Mouse (Mus musculus) c-Kit-positive CD71-positive TER-119-positive erythroid progenitor cells, embryonic 14.5 days (primary cell): ENCODE measurements around the gene Uspl1.
"Not testable (repeated sequence)": the region's sequence is repeated elsewhere in the genome, so short reads cannot be mapped to it uniquely, and the experiment has no call there.

Experiments used
- DNase-seq: peaks from one replicate; pipeline ENCODE4 v3.0.0-alpha.2; 2013; ENCODE audit warnings: low spot score

Gene Uspl1

DNA sequence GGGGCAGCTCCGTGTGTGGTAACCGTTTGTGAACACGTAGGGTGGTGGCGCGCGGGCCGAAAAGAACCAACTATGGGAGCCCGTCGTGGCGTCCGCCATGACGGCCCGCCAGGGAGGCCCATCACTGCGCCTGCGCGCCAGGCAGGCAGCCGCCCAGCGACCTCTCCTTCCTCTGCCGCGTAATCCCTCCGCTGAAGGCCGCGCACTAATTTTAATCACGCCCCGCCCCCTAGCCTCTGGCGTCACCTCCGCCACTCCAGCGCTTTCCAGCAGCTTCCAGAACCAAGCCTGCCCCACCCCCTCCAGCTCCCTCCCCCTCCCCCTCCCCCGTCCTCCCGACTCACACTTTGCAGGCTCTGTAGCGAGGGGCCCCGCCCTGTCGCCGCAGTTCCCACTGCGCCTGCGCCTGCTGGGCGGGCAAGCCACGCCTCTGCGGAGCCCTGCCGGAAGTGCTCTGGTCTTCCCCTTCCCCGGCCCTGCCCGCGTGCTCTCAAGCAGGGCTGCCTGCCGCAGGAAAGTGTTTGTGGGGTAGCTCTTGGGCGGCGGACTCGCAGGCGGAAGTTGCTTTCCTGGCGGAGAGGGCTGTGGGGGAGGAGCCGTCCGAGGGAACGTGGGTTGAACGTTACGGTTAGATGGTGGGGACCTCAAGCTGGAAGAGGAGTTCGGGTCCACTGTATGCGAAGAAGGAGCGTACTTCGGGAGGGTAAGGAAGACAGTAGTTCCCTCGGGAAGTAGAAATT, at the start of gene Uspl1, which contains the start of gene Hmgb1:
Gene Uspl1, plus strand, starts transcription at position 247 of the 740 bp plus-strand sequence.
Gene Hmgb1, minus strand, starts transcription at position 386 of the 740 bp plus-strand sequence.
- peak; percentile 98 for DNase-seq

DNA sequence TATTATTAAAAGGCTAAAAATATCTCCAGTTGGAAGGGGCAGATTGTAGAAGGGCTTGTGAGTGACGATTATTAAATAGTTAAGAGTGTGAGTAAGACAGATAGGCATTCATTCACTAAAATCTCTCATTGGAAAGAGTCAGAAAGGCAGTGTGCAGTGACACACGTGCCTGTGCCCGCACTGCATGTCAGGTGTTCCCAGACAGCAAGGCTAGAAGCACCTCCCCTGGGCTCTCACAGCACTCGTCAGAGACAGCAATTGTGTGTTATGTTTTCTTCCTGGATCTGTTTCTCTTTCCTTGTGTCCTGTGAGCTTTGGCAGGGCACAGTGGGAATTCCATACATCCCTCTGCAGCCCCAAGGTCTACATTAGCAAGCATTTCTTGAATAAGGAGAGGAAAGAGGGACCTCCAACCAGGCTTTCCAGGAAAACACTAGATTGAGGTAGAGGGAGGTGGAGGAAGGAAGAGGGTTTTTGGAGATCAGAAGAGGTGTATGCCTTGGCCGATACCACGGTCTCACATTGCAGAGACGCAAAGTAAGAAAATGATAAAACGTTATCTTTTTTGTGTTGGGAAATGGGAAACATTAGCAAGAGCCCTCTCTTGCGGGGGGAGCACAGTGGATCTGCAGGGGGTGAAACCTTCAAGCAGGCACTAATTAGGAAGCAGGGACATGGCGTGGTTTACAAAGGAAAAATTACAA, 49.2 kb upstream of the Uspl1 start:
- no peak for DNase-seq

DNA sequence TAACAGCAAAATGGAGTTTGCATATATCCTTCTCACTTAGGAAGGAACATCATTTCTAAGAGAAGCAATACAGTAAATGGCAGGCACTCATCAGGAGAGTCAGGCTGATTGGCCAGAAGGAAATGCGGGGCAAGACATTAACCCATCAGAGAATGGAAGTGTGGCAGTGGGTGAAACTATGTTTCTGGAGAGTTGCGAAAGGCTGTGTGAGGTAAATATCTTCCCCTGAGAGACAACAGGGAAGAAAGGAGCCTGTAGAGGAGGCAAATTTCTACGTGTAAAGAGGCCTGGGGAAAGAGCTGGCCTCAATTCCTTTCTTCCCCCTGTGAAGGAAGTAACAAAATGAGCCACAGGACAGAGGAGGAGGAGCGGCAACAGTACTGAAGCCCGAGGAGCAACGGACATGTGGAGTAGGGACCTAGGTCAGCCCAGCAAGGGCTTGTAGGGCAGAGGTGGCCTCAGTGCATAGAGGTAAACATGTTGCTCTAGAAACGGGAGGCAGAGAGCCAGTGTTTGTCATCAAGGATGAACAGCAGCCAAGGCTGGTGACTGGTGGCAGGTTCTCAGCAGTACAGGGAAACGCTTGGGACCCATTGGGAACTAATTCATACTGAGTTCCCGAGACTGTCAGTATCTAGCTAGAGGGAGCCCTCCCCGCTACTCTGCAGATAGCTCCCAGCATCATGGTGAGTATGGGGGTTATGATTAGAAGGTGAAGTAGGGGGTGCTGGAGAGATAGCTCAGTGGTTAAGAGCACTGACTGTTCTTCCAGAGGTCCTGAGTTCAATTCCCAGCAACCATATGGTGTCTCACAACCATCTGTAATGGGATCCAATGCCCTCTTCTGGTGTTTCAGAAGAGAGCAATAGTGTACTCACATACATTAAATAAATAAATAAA, 48.4 kb upstream of the Uspl1 start:
- DNase-seq = no peak

DNA sequence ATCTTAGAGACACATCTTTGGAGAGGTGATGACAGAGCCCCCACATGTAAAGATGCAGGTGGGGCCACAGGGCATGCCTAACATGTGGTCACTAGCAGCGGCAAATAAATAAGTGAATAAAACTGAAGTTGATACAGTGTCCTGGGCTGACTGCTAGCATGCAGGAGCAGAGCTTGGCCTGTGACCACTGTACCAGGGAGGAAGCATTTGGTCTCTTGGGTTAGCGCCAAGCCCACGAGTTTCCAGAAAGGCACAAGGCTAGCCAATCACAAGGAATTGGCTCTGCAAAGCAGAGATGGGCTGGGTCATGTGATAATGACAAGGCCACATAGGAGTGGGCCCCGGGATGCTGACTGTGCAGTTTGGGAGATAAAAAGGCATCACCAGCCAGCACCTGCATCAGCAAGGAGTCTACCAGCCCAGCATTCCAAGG, 47.2 kb upstream of the Uspl1 start:
- peak; percentile 84 for DNase-seq

DNA sequence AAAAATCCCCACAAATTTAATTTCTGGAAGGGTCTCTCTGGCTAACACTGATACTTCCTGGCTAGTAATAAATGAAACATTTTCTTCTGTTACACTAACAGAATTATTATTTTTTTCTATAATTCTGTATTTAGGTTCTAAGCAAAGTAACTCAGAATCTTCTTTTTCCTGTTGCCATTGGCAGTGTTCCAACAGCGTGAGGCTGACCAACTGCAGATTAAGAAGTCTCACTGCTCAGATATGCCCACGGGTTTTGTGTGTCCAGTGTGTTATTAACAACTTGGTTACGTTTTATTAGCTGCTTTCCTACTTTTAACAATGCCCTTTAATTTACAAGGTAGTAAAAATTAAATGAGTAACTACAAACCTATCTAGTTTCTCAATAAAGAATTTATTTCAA, 46.7 kb upstream of the Uspl1 start:
- DNase-seq = no peak

DNA sequence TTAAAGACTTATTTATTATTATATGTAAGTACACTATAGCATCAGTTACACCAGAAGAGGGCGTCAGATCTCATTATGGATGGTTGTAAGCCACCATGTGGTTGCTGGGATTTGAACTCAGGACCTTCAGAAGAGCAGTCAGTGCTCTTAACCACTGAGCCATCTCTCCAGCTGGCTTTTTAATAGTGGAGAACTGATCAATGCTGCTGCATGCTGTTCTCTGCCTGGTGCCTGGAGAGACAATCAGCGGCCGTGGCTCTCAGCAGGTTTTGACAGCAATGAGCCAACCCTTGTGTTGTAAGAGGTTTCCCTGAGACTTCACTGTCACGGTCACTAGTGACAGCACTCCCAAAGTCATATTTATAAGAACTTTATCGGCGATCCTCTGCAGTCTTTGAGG, 46.1 kb upstream of the Uspl1 start:
- not testable (repeated sequence) for DNase-seq

DNA sequence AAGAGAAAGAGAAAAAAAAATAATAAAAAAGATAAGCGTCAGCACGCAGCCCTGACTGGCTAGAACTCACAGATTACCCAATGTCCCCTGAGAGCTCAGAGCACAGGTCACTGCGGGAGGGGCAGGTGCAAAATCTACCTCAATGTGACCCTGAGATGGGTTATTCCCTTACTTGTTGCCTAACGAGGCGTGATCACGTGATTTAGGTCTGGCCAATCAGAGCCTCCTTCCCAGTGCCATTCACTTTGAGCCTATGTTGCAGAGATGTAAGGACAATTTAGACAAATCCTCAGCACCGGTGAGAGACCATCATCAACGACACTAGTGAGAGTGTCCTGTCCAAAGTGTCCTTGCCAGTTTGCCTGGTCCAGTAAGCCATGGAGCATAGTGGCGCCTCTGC, 43.8 kb upstream of the Uspl1 start:
- no peak for DNase-seq

DNA sequence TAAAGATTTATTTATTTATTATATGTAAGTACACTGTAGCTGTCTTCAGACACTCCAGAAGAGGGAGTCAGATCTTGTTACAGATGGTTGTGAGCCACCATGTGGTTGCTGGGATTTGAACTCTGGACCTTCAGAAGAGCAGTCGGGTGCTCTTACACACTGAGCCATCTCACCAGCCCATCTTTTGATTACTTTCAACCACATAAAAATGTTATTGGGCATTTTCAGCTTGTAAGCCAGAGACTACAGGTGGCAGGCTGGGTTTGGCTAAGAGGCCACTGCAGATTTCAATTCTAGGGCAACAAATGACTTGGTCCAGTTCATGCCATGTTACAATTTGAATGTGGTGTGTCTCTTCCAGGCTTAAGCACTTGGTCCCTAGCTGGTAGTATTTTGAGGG, 43.0 kb upstream of the Uspl1 start:
- not testable (repeated sequence) for DNase-seq

DNA sequence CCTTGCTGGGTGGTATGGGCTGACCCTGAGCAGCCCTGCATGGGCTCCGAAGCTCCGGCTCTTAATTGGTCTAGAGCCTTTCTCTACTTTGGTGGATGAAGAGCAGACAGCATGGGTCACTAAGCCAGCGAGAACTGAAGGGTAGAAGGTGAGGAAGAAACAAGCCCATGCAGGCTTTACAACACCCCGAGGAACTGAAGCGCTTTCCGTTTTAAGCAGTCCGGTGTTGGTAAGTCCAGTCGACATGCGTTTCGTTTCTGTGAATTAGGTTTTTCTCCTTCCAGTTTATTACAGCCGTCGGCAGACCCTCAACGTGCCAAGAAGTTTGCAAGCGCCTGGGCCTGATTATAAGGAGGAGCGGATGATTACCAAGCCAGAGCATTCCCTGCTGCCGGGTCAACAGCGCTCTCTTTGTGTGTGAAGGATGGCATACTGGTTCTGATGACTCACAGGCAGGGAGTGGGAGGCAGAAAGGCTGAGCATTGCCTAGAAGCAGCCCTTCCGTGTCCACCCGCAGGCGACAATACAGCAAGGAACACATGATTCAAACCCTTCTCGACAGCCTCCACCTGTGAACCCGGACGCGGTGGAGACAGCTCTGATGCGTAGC, 40.3 kb upstream of the Uspl1 start:
- DNase-seq = no peak

DNA sequence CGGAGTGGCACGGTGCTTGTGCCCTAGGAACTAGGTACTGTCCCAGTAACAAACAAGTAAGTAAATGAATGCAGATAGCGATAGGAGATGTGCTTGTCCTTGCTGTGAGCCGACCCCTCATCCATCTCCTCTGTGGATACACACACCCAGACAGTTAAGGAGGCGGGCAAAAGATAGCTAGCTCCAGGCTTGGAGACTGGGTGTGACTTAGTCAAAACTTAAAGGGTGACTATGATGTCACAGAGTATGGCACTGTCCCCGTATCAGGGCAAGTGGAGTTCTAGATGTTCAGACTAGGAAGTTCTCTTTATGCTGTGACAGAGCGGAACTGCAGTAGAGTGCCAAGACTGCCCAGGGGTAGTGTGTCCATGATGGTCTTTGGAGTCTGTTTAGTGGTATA, 37.5 kb upstream of the Uspl1 start:
- DNase-seq = no peak

DNA sequence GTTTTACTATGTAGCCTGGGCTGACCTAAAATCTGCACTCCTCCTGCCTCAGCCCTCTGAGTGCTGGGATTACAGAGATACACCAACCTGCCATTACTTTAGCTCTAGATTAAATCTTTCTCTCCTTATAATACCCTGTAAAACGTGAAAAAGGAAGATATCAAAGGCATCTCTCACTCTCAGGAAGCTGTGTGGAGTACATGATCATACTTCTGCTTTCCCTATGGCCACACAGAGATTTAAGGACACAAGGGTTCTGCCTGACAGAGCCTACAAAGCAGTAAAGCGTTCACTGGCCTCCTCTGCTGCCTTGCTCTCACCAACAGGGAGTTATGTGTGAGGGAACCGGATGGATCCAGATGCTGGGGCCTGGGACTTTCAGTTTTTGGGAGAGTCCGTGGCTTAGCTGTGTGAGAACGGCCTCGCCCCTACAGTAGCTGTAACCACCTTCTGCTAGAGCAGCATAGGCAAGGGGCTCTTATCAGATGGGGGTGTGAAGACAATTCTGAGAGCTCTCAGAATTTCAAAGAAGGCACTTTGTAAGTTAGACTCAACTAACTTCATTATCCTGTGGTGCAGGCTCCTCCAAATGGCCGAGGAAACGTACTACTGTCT, 36.7 kb upstream of the Uspl1 start:
- DNase-seq = no peak

DNA sequence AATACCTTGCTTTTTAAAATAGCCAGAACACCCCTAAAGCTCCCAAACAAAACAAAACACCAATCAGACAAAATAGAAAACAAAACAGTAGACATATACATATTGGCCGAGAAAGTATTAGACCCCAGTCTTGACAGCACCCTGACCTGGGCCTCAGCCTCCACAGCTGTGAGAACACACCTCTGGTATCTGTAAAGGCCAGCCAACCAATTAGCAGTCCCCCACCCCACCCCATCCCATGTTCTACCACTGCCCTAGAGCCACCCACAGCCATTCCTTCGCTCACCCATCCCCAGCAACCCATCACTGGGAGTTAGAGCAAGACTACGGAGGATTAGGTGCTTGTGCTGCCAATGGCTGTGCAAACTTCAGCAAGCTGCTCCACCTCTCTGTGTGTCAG, 33.3 kb upstream of the Uspl1 start:
- no peak for DNase-seq

DNA sequence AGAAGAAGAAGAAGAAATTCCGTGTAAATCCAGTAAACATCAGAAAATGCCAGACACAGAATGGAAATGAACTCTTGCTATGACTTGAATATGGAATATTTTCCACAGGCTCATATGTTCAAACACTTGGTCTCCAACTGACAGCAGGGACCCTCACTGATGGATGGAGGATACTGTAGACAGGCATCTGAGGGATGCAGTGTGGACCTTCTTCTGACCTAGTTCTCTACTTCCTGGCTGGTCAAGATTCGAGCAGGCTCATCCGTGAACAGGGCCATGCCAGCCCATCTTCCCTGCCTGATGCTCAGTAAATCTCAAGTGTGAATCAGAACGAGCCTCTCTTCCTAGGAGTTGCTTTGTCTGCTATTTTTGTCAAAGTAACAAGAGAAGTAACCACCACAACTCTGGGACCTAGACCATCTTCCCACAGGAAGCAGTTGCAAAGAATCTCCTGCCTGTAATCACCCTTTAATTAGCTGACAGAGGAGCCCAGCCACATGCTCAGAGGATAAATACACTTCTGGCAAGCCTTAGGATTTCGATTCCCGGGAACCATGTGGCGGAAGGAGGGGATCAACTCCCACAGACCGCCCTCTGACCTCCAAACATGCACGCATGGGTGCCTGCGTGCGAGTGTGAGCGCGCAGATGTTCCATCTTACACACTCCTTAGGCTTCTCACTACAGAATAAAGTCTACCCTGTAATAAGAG, 31.9 kb upstream of the Uspl1 start:
- no peak for DNase-seq

DNA sequence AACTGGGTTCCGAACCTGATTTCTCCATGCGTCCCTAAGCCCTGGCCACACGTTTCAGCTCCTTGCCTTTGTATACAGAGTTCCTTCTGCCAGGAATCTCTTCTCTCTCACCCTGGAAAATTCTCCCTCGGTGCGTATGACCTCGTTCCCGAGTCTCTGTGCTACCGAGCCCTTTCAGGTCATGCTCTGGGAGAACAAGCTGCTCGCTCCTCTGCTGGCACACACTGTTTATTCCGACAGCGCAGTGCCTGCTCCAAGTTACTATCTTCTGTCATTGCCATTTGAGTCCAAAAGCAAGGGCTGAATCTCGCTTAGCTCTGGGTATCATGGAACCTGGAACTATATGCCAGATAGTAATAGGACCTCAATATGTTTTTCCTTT, 31.4 kb upstream of the Uspl1 start:
- no peak for DNase-seq

DNA sequence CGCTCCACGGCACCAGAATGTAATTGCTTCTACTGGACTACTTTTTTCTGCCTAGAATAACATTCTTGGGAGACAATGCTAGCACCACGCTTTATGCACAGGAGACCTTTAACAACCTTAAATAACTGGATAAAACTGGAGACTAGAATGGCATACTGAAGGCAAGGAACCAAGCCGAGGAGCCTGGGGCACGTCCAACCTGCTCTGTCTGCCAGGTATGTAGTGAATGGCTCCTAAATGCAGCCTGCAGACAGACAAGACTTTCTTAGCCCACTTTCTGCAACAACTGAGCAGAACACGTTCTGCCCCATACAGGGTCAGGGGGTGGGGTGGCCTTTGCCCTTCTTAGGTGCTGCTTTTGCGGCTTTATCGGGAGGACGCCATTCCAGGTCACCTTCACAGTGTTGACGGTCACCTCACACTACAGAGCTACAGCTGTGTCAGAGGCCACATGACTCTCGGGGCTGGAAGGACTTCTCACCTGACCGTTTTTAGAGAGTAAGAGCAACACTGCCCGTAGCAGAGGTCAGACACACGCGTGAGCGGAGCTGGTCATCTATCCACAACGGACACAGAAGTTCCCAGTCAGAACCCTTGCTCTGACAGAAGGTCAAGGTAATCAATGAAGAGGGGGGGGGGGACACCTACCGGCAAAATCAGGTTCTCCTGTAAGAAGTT, 27.1 kb upstream of the Uspl1 start:
- DNase-seq = no peak

DNA sequence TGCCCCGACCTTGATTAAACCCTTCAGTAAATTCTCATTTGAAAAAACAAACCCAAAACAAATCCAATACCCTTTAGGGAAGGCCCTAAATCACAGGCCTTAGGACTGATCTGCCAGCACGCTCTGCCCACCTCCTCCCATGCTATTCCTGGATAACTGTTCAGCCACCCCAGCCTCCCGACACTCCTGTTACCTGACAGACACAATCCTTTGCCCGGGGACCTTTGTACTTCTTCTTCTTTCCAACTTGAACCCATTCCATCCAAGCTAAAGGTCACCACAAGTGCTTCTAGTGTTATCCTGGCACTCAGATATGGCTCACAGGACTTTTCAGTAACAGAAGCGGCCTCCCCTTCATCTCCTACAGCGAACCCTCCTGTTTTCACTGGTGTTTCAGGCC, 25.1 kb upstream of the Uspl1 start:
- DNase-seq = no peak

DNA sequence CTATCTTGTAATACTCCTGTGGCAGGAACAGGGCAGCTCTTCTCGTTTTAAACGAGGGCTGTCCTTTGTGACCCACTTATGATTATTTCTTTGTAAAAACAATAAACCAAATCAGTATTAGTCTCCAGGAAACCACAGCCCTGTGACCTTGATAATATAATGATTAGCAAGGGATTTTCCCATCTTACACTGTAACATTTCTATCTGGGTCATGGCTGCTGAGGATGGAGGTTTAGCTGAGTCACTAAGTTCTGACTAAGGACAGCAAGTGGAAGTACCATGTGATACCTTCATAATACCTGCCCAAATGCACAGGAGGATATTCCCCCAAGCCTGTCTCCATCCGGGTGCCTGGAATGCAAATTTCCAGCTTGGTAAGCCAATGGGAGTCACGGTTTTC, 23.7 kb upstream of the Uspl1 start:
- DNase-seq = no peak

DNA sequence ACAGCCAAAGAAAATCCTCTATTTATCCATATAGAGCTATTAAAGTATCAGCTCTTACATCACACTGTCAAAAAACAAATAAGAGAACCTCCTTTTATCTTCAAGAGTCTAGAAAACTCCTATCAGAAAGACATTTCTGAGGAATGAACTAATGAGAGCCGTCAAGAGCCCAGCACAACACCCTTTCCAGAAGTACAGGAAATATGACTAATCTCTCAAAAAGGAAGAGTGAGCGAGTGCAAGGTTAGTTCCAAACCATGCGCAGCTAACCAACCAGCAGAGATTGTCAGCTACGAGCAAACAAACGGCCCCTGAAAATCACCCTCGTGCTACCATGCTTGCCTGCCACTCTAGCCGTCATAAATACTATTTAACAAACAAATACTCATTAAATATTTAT, 21.3 kb upstream of the Uspl1 start:
- DNase-seq = no peak

DNA sequence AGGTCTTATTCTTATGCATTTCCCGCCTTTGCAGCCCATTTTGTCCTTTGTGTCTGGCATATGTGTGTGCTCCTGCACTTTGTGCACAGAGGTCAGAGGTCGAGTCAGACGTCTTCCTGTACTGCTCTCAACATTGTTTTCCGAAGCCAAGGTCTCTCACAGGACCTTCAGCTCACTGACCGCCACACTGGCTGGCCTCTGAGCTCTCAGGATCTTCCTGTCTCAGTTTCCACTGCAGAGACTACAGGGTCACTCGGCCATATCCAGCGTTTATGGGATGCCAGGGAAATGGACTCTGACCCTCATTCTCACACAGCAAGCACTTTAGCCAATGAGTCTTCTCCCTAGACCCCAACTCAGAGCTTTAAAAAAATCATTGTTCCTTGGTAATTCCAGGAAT, 19.3 kb upstream of the Uspl1 start:
- DNase-seq = no peak

DNA sequence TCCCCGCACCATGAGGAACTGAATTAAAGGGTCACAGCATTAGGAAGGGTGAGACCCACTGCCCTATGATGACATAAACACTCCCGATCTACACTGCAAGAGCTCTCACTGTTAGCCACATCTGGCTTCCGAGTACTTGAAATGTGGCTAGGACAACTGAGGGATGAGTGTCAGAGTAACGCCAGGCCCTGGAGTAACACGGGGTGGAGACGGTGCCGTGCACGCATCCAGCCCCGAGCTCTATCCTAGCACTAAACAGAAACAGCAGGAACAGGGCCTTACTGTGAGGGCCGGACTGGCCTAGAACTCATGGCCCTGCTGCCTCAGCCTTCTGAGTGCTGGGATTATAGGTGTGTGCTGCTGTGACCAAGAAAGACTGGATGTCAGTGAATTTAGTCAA, 18.1 kb upstream of the Uspl1 start:
- no peak for DNase-seq

DNA sequence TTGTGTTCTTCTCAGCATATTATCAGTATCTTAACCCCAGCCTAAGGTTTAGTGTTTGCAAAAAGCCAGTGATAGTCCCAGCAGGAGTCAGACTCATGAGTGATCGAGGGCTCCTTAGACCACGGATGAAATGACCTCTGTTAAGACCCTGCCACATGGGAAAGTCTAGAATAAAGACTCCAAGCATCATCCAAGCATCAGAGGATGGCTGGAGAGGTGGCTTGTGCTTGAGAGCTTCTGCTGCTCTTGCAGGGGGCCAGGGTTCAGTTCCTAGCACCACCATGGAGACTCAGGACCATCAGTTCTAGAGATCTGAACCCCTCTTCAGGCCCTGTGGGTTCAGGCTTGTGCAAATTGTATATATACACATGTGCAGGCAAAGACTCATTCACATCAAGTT, 16.1 kb upstream of the Uspl1 start:
- no peak for DNase-seq
